Mouse (Mus musculus) liver, embryonic 14.5 days (tissue): Measurements from ENCODE around the gene Klhl22.

Source experiments
- CTCF ChIP-seq: IDR thresholded peaks from 2 replicates; pipeline ENCODE4 v1.5.1; 2016; ENCODE audit warnings: antibody characterized with exemption, low read depth, control low read depth
- EP300 ChIP-seq: IDR thresholded peaks from 2 replicates; pipeline ENCODE4 v1.6.1; 2016; ENCODE audit warnings: antibody characterized with exemption, low read depth

DNA sequence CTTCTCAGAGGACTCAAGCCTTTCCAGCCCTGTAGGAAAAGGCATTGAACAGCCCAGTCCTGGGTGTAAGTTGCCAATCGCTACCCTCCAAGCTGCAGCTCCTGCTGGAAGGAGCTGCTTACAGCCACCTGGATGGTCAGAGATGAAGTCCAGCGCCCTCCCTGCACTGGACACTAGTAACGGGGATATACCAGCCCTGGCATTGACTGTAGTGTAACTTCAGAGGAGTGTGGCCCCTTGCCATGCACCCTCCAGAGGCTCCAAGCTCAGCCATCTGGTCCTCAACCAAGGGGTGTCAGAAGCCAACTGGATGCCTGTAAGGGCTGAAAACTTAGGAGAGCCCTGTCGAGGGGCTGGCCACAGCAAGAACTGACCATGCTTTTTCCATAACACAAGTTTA, 80.6 kb downstream of the Klhl22 start:
- TF ChIP-seq EP300 (no peak), CTCF (no peak)
